Mouse (Mus musculus) monocyte, adult 2 months (primary cell): Measurements from ENCODE around the gene Med7.
"Not testable (repeated sequence)": the region's sequence is repeated elsewhere in the genome, so short reads cannot be mapped to it uniquely, and the experiment has no call there.

Experiments used
- DNase-seq, 2 experiments: peaks; one replicate each; pipeline ENCODE4 v3.0.0; 2022; ENCODE audit warnings: low spot score in 2 of 2, low read depth in 1 of 2

Med7 gene

GRCm38 (mm10) chr11:46428131-46428530, 8.6 kb upstream of the Med7 start:
- DNase-seq = not testable (repeated sequence)

- DNase-seq = no peak
Observed at GRCm38 (mm10) chr11:46430123-46430522, 6.6 kb upstream of the Med7 start.

- DNase-seq = peak in 1 of 2 experiments; percentile 41
Observed at GRCm38 (mm10) chr11:46431129-46431528, 5.6 kb upstream of the Med7 start.

GRCm38 (mm10) chr11:46435363-46435762, 1.4 kb upstream of the Med7 start:
- no peak for DNase-seq

GRCm38 (mm10) chr11:46437459-46438000, 805 bp downstream of the Med7 start:
- no peak for DNase-seq

- no peak for DNase-seq
Observed at GRCm38 (mm10) chr11:46439005-46439543, 2.3 kb downstream of the Med7 start.

GRCm38 (mm10) chr11:46441774-46442173, 5.0 kb downstream of the Med7 start:
- no peak for DNase-seq

- no peak for DNase-seq
Observed at GRCm38 (mm10) chr11:46443152-46443551, 6.4 kb downstream of the Med7 start.

- no peak for DNase-seq
Observed at GRCm38 (mm10) chr11:46443979-46444378, 7.3 kb downstream of the Med7 start.

- DNase-seq = no peak
Observed at GRCm38 (mm10) chr11:46446150-46446549, 9.4 kb downstream of the Med7 start.

- DNase-seq = no peak
Observed at GRCm38 (mm10) chr11:46447644-46448484, 11.1 kb downstream of the Med7 start.

- DNase-seq = no peak
Observed at GRCm38 (mm10) chr11:46449461-46450080, 12.8 kb downstream of the Med7 start.

GRCm38 (mm10) chr11:46454453-46455045, 17.8 kb downstream of the Med7 start, which contains the start of gene Havcr2:
Gene Havcr2 (plus strand): TSS chr11:46454935.
- DNase-seq = peak; percentile 60 to 70

GRCm38 (mm10) chr11:46459960-46460359, 23.2 kb downstream of the Med7 start:
- DNase-seq = no peak

- DNase-seq = peak; percentile 35 to 53
Observed at GRCm38 (mm10) chr11:46461362-46461761, 24.6 kb downstream of the Med7 start.

GRCm38 (mm10) chr11:46461931-46462330, 25.2 kb downstream of the Med7 start:
- peak; percentile 54 to 61 for DNase-seq

- DNase-seq = no peak
Observed at GRCm38 (mm10) chr11:46466878-46467277, 30.2 kb downstream of the Med7 start.

GRCm38 (mm10) chr11:46474220-46474619, 37.5 kb downstream of the Med7 start:
- DNase-seq = no peak

- DNase-seq = no peak
Observed at GRCm38 (mm10) chr11:46479311-46479710, 42.6 kb downstream of the Med7 start.

- DNase-seq = peak; percentile 57
Observed at GRCm38 (mm10) chr11:46480517-46480916, 43.8 kb downstream of the Med7 start.

GRCm38 (mm10) chr11:46488231-46488630, 51.5 kb downstream of the Med7 start:
- DNase-seq = no peak
